Mouse (Mus musculus) megakaryocyte progenitor cell, adult 5-6 weeks (primary cell): ENCODE data around the gene Akap6. TPM values are rescaled to one million over a fixed set of nuclear protein-coding genes. Genes with fewer than 3 reads are reported as not detected.

Experiments
- ATAC-seq: replicated peaks from 2 replicates; pipeline ENCODE4 v1.8.0; 2016; ENCODE audit warnings: mild to moderate bottlenecking, moderate TSS enrichment, inconsistent platforms; ENCODE audit not compliant: poor library complexity
- total RNA-seq, 2 experiments: library from RNA; stranded (forward) in 1 of 2; stranded (reverse) in 1 of 2; fragments of 157-497, 149-512 nt in 1 of 2; fragments of 200-1000 nt in 1 of 2; gene quantifications; 2 replicates each; pipeline versions ENCODE4 v1.2.3 to v1.2.4; 2015 to 2017

Akap6 gene
- total RNA-seq, 2 experiments from 2014 or later, result 0.08 TPM; not detected in 1

DNA sequence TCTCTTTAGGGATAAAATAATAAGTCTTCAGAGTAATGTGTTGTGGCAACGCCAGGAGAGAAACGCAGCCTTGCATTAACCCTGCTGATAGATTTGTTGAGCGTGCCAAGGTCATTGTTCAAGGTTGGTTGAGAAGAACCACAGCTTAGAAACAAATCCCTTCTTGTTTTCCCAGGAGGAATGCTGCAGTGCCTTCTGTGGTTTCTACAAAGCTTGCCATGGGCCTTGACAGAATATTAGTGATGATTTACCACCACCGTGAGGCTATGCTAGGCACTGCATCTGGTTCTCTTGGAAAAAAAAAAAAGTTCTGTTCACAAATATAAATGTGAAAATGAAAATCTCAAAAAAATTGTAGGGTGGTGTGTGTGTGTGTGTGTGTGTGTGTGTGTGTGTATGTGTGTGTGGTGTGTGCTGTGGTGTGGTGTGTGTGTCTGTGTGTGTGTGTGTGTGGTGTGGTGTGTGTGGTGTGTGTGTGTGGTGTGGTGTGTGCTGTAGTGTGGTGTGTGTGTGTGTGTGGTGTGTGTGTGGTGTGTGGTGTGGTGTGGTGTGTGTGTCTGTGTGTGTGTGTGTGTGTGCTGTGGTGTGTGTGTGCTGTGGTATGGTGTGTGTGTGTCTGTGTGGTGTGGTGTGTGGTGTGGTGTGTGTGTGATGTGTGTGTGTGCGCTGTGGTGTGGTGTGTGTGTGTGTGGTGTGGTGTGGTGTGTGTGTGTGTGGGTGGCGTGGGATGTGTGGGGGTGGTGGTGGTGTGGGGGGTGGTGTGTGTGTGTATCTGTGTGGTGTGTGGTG is 196.7 kb downstream of the Akap6 start:
- ATAC-seq, result peak; percentile 83

DNA sequence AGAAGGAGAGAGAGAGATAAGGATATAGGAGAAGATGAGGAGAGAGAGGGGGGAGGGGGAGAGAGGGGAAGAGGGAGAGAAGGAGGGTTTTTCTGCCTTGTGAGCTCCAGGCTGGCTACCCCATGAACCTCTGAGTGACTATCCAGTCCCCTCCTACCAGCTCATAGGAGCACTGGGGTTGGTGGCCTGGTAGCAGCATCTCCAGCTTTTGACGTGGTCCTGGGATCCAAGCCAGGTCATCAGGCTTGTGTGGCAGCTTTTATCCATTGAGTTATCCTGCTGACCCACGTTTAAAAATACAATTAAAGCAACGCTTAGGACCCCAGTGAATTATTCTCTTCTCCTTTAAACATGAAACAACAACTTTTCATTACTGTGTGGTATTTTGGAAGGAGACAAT is 197.6 kb downstream of the Akap6 start:
- ATAC-seq, result no peak

DNA sequence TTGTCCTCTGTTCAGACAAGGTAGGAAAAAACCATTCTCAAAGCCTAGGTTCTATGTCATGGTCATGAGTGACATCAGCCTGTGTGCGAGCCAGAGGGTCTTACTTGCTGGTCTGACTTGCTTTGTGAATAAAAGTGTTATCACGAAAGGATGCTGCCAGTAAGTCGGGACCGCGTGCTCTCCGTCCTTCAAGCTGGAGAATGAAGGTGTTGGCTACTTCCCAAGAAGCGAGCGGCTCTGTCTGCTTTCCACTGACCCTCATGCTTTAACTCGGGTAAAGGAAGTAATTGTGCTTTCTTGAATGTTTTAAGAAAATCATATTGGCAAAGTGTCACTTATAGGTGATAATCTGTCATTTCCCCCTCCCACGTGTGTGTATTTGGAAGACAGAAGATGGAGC is 198.9 kb downstream of the Akap6 start:
- no peak for ATAC-seq

DNA sequence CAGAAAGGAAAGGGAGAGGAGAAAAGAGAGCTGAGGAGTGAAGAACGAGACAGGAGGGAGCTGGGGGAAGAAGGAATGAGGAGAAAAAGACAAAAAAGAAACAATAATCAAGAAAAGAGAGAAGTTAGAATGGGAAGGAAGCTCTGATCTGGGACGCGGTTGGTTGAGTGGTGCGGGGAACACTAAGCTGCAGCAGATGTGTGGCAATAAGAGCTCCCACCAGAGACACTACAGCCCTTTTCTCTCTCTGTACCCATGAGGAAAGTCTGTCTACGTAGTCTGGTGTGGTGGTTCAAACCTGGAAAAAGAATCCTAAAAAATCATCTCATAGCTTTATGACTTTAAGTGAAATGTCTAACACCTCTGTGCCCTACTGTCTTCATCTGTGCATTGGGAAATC is 204.9 kb downstream of the Akap6 start:
- peak; percentile 73 for ATAC-seq

DNA sequence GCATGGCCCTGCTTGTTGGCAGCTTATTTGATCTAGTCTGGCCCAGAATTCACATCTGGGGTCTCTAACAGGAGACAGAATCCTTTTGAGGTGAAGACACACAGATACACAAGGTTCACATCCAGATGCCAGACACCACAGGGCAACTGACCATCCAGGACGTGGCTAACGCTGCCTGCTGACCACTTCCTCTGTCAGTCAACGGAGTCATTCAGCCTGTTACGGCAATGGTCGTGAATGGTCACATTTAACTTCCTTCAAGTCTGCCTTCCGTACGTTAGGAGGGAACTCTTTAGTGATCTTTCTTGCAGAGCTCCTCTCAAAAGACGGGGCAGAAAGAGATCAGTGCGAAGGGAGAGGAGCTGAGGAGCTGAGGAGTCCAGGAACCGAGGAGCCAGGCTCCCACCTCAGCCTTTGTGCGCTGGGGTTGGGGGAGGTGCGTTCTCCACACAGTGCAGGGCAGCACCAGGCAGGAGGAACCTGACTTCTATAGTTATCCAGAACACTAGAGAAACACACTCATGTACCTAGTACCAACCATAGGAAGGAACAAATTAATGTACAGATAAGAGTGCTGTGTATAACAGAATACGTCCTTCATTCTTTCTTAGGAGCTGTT is 209.4 kb downstream of the Akap6 start:
- peak; percentile 73 for ATAC-seq

DNA sequence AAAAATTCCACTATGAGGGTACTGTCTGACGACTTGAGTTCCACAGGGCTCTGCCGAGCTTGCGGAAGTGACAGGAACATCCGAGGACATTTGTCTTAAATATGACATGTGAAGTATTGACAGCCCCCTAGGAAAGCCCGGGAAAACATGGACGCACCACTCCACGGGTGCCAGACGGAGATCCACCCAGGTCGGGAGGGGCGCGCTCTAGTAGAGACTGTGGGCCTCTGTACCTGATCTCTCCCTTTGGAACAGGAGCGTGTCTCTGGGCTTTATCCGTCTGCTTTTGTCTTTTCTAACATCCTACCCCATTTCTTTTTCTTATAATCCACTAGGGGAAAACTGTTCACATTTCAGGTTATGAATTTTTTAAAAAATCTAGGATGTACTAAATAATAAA is 211.2 kb downstream of the Akap6 start:
- ATAC-seq, result no peak

DNA sequence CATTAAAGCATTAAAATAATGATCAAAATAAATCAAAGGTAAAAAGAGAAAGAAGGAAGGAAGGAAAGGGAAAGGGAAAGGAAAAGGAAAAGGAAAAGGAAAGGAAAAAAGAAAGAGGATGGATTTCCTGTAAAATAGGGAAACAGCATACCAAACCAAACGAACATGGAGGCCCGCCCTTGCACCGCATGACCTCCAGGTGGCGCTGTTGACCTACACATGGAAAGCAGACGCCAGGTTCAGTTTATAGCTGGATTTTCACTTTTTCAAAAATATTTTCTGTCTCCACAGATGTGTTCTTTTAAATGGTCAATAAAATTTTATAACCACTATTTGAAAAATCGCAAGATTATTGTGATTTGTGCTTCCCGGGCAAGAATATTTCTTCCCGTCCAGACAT is 211.6 kb downstream of the Akap6 start:
- ATAC-seq, result peak; percentile 90

DNA sequence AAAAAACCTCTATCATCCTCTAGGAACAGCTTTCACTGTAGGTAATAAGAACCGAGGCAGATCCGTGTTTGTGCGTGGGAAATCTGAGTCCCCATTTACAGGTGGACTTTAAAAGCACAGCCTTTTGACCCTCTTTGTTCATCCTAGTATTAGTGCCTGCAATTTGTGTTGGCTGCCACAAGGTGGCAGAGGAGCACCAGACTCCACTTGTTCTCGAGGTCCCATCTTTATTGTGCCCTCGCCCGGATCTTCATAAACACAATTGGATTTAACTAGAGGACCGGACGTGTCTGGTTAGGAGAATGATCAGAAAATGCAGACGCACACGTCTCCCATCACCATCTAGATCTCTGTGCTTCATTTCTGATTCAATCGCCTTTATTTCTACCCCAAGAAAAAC is 219.8 kb downstream of the Akap6 start:
- peak; percentile 85 for ATAC-seq

DNA sequence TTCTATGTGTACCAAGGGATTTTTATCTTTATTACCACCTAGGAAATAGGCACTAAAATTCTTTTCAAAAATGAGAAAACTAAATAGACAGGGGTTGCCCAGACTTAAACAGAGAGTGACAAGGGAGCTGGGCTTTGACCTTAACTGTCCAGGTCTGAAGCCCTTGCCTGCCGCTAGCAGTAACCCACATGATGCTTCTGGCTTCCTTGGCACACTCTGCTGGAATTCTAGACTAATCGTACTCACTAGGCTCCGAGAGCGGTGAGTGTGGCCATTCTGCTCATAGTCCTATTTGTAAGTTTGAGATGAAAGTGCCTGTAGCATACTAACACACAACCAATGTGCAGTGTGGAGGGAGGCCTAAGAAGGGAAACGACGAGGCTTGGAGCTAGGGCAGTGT is 223.3 kb downstream of the Akap6 start:
- no peak for ATAC-seq

DNA sequence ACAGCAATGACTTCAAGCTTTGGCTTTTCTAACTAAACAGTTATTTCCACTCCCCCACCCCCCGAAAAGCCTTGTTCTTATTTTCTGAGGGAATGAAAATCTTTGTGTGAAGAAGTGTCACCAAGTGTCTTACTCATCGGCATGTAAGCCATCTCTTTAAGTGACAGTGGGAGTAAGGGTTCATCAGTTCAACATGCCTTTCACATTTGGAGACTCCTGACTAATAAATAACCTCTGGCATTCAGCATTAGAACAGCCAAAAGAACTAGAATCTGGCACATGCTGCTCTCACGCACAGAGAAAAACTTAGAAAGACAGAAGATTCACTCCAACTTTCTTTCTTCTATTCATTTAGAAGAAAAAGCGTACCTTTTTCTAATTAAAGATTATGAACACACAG is 226.3 kb downstream of the Akap6 start:
- ATAC-seq, result no peak

DNA sequence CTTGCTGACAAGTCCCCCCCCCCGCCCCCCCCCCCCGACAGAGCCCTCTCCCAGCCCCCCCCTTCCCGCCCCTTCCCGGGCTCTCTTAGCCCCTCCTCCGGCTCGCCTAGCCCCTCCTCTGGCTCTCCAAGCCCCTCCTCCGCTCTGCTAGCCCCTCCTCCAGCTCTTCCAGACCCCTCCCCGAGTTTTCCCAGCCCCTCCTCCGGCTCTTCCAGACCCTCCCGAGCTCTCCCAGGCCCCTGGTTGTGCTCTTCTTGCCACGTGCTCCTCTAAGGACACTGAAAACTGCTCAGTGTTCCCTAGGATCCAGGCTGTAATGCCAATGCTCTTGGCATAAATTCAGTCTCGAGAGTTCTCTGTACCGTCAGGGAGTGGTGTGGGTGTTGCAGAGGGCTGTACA is 234.6 kb downstream of the Akap6 start:
- ATAC-seq, result no peak

DNA sequence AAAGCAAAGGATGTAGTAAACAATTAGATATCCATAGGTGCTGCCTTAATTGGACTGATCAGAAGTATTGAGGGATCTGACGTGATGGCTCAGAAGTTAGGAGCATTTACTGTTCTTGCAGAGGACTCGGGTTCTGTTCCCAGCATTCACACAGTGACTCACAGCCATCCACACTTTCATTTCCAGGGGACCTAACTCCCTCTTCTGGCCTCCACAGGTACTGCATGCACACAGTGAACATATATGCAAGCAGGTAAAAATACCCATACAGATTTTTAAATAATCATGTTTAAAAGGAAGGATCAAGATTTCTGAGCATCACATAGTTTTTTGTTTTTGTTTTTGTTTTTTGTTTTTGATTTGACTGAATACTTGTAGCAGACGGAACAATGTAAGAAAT is 235.8 kb downstream of the Akap6 start:
- no peak for ATAC-seq

DNA sequence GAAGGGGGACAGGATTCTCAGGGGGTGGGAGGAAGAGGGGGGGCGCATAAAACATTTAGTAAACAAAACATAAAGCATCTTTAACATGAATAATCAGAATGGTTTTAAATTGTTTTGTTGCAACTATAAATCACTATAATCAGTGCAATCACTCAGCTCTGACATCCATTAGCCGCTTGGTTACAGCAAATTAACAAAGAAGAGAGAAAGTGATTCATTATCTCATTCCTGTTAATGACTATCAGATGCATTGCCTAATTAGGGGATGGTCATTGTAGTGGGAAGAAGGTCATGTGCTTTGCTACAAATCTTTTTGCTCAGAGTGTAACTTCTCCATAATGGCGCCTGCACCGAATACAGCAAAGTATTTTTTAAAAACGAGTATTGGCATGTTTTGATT is 239.6 kb downstream of the Akap6 start:
- no peak for ATAC-seq

DNA sequence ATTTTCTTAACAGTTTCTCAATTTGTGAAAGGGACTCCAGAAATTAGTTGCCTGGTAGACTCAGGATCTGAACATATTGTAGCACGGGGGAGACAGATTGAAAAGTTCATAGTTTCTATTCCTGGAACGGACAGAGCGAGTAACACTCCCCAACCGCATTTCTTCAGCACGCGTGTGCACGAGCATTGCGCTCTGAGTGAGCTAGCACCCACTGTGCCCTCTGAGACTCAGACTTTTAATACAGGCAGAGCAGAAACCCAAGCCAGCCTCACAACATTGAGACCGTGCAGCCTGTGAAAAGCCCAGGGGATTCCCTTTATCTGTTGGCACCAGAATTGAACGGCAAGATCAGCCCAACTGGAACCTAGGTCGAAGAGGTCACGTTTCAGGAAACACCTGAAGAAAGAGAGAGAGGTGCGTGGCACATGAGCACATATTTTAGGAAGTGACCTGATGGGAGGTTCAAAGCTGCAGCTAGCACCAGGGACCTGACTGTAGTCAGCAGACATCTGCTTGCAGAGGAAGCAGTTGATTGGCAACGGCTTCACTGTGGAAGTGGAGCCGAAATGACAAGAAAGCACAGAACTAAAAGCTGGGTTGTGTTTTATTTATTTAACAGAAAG is 240.3 kb downstream of the Akap6 start:
- peak; percentile 82 for ATAC-seq

DNA sequence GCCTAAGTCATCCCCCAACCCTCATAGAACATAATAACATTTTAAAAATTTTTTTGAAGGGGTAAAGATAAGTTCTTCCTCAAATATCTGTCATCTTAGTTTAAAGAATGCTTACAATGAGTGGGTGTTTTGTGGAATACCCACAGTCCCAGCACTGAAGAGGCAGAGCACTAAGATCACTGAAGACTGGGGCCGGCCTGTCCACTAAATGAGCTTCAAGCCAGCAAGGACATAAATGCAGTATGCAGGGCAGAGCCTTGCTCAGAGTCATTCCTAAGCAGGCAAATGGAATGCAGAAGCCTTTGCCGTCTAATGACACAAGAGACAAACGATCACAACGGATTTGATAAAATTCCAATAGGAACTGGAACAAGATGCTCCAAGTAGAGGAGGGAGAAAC is 242.8 kb downstream of the Akap6 start:
- ATAC-seq, result no peak

DNA sequence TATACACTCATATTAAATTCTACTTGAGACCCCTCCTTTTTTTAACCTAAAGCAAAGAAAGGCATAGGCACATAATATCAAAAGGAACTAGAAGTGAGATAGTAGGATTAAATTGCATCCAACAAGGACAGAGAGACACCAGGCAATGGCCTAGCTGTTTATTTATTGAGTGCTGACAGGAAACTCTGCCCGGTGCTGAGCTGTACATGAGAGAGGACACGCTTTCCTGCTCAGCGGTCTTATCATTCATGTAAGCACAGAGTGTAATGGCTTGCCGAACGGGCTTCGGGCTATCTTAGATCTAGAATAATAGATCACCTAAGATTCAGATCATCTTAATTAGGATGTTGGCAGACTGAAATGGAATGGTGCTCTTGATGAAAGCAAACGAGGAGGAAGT is 245.1 kb downstream of the Akap6 start:
- no peak for ATAC-seq

DNA sequence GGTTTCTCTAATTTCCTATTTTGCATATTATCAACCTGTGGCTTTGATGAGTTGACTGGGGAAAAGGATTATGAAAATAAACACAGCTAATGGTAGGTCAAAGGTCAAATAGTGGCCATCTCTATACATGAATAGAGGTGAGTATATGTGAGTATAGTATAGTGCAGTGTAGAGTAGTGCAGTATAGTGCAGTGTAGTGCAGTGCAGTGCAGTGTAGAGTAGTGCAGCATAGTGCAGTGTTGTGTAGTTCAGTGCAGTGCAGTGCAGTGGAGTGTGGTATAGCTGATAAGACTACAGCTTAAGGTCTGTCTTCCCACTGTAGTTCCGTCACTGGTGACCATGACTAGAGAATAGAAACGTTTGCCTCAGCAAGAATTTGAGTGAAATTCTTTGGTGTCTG is 245.8 kb downstream of the Akap6 start:
- ATAC-seq, result no peak

DNA sequence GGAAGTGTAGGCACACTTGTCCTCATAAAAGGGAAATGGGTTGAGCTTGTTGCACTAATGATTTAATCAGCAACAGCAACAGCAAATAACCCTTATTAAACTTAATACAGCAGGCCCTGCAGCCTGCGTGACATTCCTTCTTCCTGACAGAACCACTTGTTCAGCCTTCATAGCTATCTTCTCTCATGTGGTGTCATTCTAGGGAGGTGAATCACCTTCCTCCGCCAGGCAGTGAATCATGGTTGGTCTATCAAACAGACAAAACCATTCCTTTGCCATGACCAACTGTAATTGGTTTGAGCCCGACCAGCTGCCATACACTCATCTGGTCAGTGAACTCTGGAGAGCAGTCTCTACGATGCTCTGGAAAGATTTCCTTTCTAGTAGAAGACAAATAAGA is 251.5 kb downstream of the Akap6 start:
- ATAC-seq, result no peak

DNA sequence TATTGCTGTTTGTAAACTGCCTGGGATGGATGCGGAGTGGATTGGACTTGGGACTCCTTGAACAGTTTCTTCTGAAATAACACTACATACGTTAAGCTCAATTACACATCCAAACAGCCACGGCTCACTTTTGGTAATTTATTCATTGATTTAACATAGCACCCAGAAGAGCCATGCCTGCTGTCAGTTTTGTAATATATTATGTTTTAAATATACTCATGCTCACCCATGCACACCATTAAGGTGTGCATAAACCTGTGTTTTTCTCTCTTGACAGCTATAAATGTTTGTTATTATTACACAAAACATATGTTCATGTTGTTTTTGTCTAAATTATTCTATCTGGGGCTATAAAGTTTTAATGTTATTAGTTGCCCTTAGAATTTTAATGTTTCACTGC is 258.4 kb downstream of the Akap6 start:
- no peak for ATAC-seq

DNA sequence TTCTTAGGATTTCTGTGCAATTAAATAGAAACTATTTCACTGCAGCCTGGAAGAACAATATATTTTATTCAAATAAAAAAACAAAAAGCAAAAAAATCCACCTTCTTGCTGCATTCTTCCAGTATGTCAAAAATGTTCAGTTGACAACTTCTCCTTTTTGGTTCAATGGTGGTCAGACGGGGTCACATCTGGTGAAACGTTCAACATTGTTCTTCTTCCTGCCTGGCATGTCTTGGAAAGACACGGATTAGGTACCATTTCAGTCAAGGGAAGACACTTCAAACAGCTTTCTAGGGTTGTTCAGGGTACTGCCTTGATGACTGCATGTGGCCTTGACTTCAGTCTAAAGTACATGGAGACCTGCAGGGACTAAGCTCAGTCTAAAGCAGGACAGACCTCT is 258.8 kb downstream of the Akap6 start:
- ATAC-seq, result peak; percentile 71

DNA sequence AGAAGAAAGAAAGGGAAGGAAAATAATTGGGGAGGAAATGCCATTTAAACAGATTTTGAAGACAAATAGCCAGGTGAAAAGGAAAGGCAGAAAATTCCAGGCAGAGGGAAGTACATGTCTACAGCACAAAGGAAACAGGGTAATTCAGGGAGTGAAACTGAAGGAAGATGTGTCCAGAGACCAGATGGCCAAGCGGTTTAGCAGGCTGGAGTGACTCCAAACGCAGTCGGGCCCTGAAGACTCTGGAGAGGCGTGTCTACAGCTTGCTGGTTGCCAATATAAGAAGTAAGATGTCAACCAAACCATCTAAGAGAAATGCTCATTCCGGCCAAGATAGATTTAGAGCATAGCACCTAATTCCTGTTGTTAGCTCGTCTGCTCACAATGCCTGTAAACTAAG is 292.6 kb downstream of the Akap6 start:
- no peak for ATAC-seq

DNA sequence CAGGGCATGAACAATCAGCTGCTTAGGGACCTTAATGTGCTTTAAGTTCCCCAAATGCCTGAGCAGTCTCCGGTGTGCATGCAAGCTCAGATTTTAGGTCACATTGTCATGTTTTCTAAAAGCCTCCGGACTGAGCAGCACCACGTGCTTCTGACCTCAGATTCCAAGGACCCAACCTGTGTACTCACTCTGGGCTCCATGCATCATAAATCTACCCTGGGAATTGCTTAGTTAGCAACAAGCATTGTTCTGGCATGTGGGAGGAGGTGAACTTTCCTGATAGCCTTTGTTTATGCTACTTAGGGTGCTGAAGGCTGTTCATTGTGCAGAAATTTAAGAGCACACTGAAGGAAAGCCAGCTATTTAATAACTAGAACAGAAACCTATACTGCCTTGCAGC is 313.2 kb downstream of the Akap6 start:
- ATAC-seq, result no peak
